Mouse (Mus musculus): ENCODE measurements around the gene Slc46a1.

GRCm38 (mm10) chr11:78437182-78437581 is 28.3 kb upstream of the Slc46a1 start:
- TF ChIP-seq MAX (IDR thresholded peaks at IDR 0.05; ENCODE audit: low read length) = no peak
- TF ChIP-seq EP300 (IDR thresholded peaks at IDR 0.05; ENCODE audit: low read depth in 1 of 2, low read length in 2 of 2) = no peak
- no peak for TF ChIP-seq ZC3H11A (IDR thresholded peaks at IDR 0.05; ENCODE audit: low read depth, low read length)
- no peak for TF ChIP-seq POLR2A (IDR thresholded peaks at IDR 0.05; ENCODE audit: control insufficient read depth in 1 of 2, insufficient read depth in 1 of 2, low read depth in 1 of 2, low read length in 2 of 2, poor library complexity in 1 of 2)
- TF ChIP-seq CTCF (IDR thresholded peaks at IDR 0.05 in 2 of 3, conservative IDR thresholded peaks at IDR 0.05 in 1 of 3; ENCODE audit: control insufficient read depth in 1 of 3, insufficient read depth in 1 of 3, low read depth in 2 of 3, low read length in 3 of 3, poor library complexity in 1 of 3, severe bottlenecking in 1 of 3) = no peak
- TF ChIP-seq MAFK (IDR thresholded peaks at IDR 0.05; ENCODE audit: borderline replicate concordance, low read depth, low read length) = no peak
- no peak for TF ChIP-seq POLR2AphosphoS2 (IDR thresholded peaks at IDR 0.05; ENCODE audit: low read length)
- no peak for TF ChIP-seq USF1 (IDR thresholded peaks at IDR 0.05; ENCODE audit: low read depth, low read length)
- no peak for TF ChIP-seq CHD1 (IDR thresholded peaks at IDR 0.05; ENCODE audit: low read depth, low read length)
